Mouse (Mus musculus) kidney, embryonic 14.5 days (tissue): ENCODE data around the gene Mtmr10. TPM values are rescaled to one million over a fixed set of nuclear protein-coding genes. Genes with fewer than 3 reads are reported as not detected.

Source experiments
- ATAC-seq: fragments of 200-750 bp; cut with Nextera tagmentation; 2 replicates; pipeline ENCODE4 v1.8.0; 2017; ENCODE audit warnings: moderate number of reproducible peaks, mild to moderate bottlenecking, moderate TSS enrichment, moderate library complexity; ENCODE audit not compliant: low FRiP score, low TSS enrichment
- H3K27ac ChIP-seq: fragments of 300-500 bp; sonication (generic); 2 replicates; pipeline ENCODE4 v1.5.1; 2014; ENCODE audit warnings: low read depth, mild to moderate bottlenecking, low read length, moderate library complexity, mixed read lengths
- H3K27me3 ChIP-seq: fragments of 300-500 bp; sonication (generic); 2 replicates; pipeline ENCODE4 v1.6.1; 2014; ENCODE audit warnings: mild to moderate bottlenecking, low read length; ENCODE audit not compliant: control insufficient read depth, insufficient read depth
- H3K36me3 ChIP-seq: fragments of 300-500 bp; sonication (generic); 2 replicates; pipeline ENCODE4 v1.6.1; 2014; ENCODE audit warnings: low read length, mixed read lengths; ENCODE audit not compliant: control insufficient read depth, insufficient read depth
- H3K4me1 ChIP-seq: fragments of 300-500 bp; sonication (generic); 2 replicates; pipeline ENCODE4 v1.6.1; 2014; ENCODE audit warnings: low read length, mixed read lengths; ENCODE audit not compliant: control insufficient read depth, insufficient read depth
- H3K4me2 ChIP-seq: fragments of 300-500 bp; sonication (generic); replicated peaks from 2 replicates; pipeline ENCODE4 v1.6.1; 2014; ENCODE audit warnings: low read depth, mild to moderate bottlenecking, low read length
- H3K4me3 ChIP-seq: fragments of 300-500 bp; sonication (generic); 2 replicates; pipeline ENCODE4 v1.5.1; 2014; ENCODE audit warnings: mild to moderate bottlenecking, low read length
- H3K9ac ChIP-seq: fragments of 300-500 bp; sonication (generic); 2 replicates; pipeline ENCODE4 v1.6.1; 2014; ENCODE audit warnings: low read depth, mild to moderate bottlenecking, low read length, moderate library complexity
- H3K9me3 ChIP-seq: fragments of 300-500 bp; sonication (generic); 2 replicates; pipeline ENCODE4 v1.6.1; 2016; ENCODE audit warnings: low read length; ENCODE audit not compliant: control insufficient read depth
- WGBS: fragments of 180-500 bp; shearing (Covaris S2); extraction: QIAGEN DNeasy Blood & Tissue Kit; methylation state at CpG from one replicate; pipeline ENCODE4 v1.1.7; 2014; 5-methylcytosine and 5-hydroxymethylcytosine counted together
- microRNA-seq: library from miRNA; unstranded; fragments of <30 nt; microRNA quantifications from one replicate; pipeline ENCODE4, GENCODE M21; 2016
- polyA plus RNA-seq: library from polyadenylated mRNA; unstranded; fragments of >200 nt; fragmentation: Nextera tagmentation; extraction: Ambion mirVana; gene quantifications from 2 replicates; pipeline ENCODE4 v1.2.1, GENCODE M21; 2014

The Mtmr10 gene
- polyA plus RNA-seq, 1 experiment from 2014 or later: 12.5 TPM

GRCm38 (mm10) chr7:64371940-64372878 is 84.8 kb downstream of the Mtmr10 start:
- peaks cover 4% of the 10 kb centered on the region; the same call in 1 of the 2 replicates for H3K4me1 ChIP-seq
- H3K9me3 ChIP-seq: no peaks in the 10 kb centered on the region
- peaks cover 27% of the 10 kb centered on the region for H3K36me3 ChIP-seq
- H3K4me2 ChIP-seq: no peak overlapping the region
- no peak overlapping the region for H3K9ac ChIP-seq
- H3K4me3 ChIP-seq: no peak overlapping the region
- ATAC-seq: no peak
- whole genome bisulfite sequencing: 94% methylated on average over 23 of the region's 23 CpGs
- no peaks in the 10 kb centered on the region for H3K27me3 ChIP-seq
- H3K27ac ChIP-seq: no peak overlapping the region

- H3K9ac ChIP-seq: peak overlapping the region; percentile 61
- H3K27me3 ChIP-seq: no peaks in the 10 kb centered on the region
- peak overlapping the region; percentile 93 for H3K27ac ChIP-seq
- 10% methylated on average over 18 of the region's 18 CpGs for WGBS
- peak overlapping the region; percentile 69 for H3K4me2 ChIP-seq
- peaks cover 4% of the 10 kb centered on the region; the same call in 1 of the 2 replicates for H3K4me1 ChIP-seq
- peaks cover 33% of the 10 kb centered on the region for H3K36me3 ChIP-seq
- ATAC-seq: peak; percentile 44; the same call in 1 of the 2 replicates
- peak overlapping the region; percentile 55 for H3K4me3 ChIP-seq
- H3K9me3 ChIP-seq: no peaks in the 10 kb centered on the region
Observed at GRCm38 (mm10) chr7:64373147-64373829, 85.8 kb downstream of the Mtmr10 start.

GRCm38 (mm10) chr7:64373830-64374562 is 86.5 kb downstream of the Mtmr10 start, which contains the start of gene Fan1:
TSS of gene Fan1 (minus strand) at chr7:64374095.
- Histone ChIP-seq H3K27me3 (no peaks in the 10 kb centered on the region), H3K4me1 (peaks cover 4% of the 10 kb centered on the region; the same call in 1 of the 2 replicates), H3K4me3 (peak within 1 kb of the TSS; percentile 55), H3K27ac (peak within 1 kb of the TSS; percentile 93), H3K36me3 (peaks cover 35% of the 10 kb centered on the region), H3K9me3 (no peaks in the 10 kb centered on the region), H3K4me2 (peak within 1 kb of the TSS; percentile 69), H3K9ac (peak within 1 kb of the TSS; percentile 61)
- 5% methylated on average over 27 of the region's 27 CpGs for WGBS
- peak; percentile 98 for ATAC-seq

Small RNA genes within 50 kb of the gene (microRNA-seq; reads per million reads assigned to microRNA genes)
- gene Mir6416: not detected

Other genes starting within 250 kb of the Mtmr10 start
- gene Trpm1, start 133.8 kb upstream of the Mtmr10 start, polyA plus RNA-seq: not detected in 2 replicates
- 6.6 and 9.8 TPM in 2 replicates for gene Fan1, start 86.4 kb downstream of the Mtmr10 start, polyA plus RNA-seq
- gene Mphosph10, start 104.6 kb downstream of the Mtmr10 start, polyA plus RNA-seq: 48.8 and 52.1 TPM in 2 replicates
- gene Mcee, start 105.0 kb downstream of the Mtmr10 start, polyA plus RNA-seq: 74.4 and 88.9 TPM in 2 replicates
- 2.6 and 2.8 TPM in 2 replicates for gene Apba2, start 214.1 kb downstream of the Mtmr10 start, polyA plus RNA-seq